Mouse (Mus musculus): ENCODE data around the gene Klk12.

DNA sequence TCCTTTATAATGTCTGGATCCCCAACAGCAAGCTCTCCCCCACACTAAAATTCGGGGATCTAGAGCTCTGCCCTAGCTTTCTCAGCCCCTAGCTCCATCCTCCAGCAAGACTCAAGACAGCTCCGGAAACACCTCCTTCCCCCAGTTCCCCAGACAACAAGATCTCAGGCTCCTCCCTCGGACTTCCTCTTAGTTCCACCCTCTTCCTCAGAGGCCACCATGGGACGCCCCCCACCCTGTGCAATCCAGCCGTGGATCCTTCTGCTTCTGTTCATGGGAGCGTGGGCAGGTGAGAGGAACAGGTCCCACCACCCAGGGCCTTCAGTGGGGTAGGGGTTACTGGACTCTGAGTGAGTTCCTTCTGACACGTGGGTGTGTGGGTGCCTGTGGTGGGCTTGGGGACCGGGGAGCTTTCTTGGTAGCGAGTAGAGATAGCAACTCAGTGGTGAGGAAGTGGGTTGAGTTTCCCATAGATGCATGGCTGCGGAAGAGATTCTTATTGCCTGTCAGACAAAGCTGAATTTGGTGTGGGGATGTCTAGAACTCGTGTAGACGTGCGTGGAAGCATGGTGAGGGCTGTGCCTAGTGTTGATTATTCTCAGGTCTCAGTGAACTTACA, 29.3 kb downstream of the Klk12 start:
- TF ChIP-seq GATA1 (IDR thresholded peaks at IDR 0.05; ENCODE audit: low read length) (no peak), TAL1 (IDR thresholded peaks at IDR 0.05; ENCODE audit: low read length) (no peak)

Measured in erythroblast, embryonic 14.5 days (primary cell).